Mouse (Mus musculus): ENCODE data around the gene Pigs.

- no peak for TF ChIP-seq POLR2A (IDR thresholded peaks at IDR 0.05; ENCODE audit: borderline replicate concordance, low read depth, low read length)
- no peak for TF ChIP-seq CTCF (IDR thresholded peaks at IDR 0.05; ENCODE audit: low read depth, low read length)
These were observed 49.4 kb upstream of the Pigs start for GRCm38 (mm10) chr11:78278853-78279252.

Measured in bone marrow macrophage, adult 2 months (primary cell).